Mouse (Mus musculus): ENCODE data around the gene Shisal2a.

Gene Shisal2a

DNA sequence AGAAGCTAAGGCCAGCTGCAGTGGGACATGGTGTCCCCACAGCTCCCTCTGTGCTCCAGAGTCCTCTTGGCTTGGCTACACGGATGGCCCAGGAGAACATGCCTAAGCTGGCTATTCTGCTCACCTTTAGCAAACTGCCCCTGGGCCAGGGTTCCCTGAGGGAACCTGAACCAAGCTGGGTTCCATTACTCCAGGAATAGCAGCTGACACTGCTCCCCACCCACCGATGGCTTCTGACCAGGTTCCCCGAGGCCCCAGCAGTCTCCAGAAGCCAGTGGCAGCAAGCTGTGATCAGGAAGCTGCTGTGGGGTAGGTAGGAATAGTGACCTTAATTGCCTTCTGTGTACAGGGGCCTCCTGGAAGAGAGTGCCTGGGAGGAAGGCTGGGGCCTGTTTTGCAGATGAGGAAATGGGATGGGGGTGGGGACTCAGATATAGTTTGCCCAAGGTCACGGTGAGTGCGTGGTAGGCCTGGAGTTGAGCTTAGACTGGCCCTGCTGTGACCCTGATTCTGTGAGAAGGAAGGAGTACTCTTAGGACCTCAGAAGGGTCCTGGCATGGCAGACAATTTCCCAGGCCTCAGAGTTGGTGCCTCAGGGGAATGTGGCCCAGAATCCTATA is 34.8 kb downstream of the Shisal2a start:
- in situ Hi-C loops (cut with MboI; ENCODE audit: low pct_unique_long_range_greater_than_20kb in 1 of 2, low sequenced_read_pairs in 2 of 2, unreplicated experiment in 1 of 2): loop anchor here in 1 of 2 experiments (25.0 kb wide), 1 partner anchor 264 kb away; the partner anchor contains the start of gene Cc2d1b

DNA sequence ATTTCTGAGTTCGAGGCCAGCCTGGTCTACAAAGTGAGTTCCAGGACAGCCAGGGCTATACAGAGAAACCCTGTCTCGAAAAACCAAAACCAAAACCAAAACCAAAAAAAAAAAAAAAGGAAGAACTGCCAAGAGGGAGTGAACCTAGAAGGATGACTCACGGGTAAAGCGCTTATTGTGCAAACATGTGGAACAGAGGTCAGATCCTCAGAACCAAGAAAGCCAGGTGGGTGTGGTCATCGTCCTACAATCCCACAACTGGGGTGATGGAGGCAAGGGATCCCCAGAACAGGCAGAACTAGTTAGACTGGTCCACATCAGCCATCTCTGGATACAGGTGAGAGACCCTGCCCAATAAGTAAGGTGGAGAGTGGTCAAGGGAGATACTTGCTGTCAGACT is 36.0 kb downstream of the Shisal2a start:
- in situ Hi-C loops (cut with MboI; ENCODE audit: low pct_unique_long_range_greater_than_20kb in 1 of 2, low sequenced_read_pairs in 2 of 2, unreplicated experiment in 1 of 2): loop anchor here in 1 of 2 experiments (25.0 kb wide), 1 partner anchor 265 kb away; the partner anchor contains the start of gene Cc2d1b

DNA sequence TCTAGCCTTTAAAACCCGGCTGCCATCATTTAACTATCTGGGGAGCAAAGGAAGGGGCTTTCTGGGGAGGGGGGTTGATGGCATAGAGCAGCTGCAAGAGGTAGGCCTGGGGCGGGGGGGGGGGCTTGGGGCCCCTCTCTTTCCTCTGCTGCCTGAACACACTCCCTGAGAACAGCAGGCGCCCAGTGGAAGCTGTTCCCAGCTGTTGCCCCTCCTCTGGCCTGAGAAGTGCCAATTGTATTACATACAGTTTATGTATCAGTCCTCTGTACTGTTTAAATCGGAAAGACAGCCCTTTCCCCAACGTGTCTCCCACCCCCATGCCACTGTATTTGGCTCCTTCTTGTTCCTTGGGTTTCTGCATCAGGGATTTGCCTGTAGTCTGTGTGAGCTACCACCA is 37.3 kb downstream of the Shisal2a start:
- in situ Hi-C loops (cut with MboI; ENCODE audit: low pct_unique_long_range_greater_than_20kb in 1 of 2, low sequenced_read_pairs in 2 of 2, unreplicated experiment in 1 of 2): loop anchor here in 1 of 2 experiments (25.0 kb wide), 1 partner anchor 266 kb away; the partner anchor contains the start of gene Cc2d1b

DNA sequence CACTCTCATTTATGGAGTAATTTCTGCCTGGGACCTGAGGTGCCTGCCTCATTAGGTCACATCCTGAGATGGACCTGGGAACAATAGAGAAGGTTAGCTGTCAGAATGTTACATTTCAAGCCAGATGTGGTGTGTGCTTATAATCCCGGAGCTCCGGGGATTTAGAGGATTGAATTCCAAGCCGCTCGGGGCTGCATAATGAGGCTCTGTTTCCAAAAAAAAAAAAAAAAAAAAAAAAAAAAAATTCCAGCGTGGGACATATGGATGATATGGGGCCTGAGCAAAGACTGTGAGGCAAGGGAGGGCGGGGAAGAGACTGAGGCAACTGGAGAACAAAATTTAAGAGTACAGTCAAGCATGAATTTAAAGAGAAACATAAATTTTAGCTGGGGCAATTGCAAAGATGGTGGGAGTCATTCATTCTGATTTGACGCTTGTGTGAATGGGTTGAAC is 38.5 kb downstream of the Shisal2a start:
- in situ Hi-C loops (cut with MboI; ENCODE audit: low pct_unique_long_range_greater_than_20kb in 1 of 2, low sequenced_read_pairs in 2 of 2, unreplicated experiment in 1 of 2): loop anchor here in 1 of 2 experiments (25.0 kb wide), 1 partner anchor 268 kb away; the partner anchor contains the start of gene Cc2d1b

GRCm38 (mm10) chr4:108339277-108339690 is 43.9 kb downstream of the Shisal2a start:
- in situ Hi-C loops (cut with MboI; ENCODE audit: low pct_unique_long_range_greater_than_20kb in 1 of 2, low sequenced_read_pairs in 2 of 2, unreplicated experiment in 1 of 2): loop anchor here in 1 of 2 experiments (25.0 kb wide), 1 partner anchor 273 kb away; the partner anchor contains the start of gene Cc2d1b

DNA sequence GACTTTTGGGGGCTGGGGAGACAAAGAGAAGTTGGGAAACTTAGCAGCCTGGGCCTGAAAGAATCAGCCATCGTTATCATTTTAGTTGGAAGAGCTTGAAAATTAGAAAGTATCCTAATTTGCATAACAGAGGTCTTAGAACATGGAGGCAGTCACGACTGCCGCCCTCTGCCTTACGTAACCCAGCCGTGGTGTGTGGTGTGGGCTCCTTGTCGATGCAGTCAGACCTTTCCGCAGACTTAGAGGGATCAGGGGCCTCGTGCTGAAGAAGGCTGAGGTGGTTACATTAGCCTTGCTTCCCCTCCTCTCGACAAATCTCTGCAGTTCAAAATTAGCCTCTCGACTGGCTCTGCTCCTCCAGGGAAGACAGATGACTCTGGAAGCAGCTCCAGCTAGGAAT is 44.3 kb downstream of the Shisal2a start:
- in situ Hi-C loops (cut with MboI; ENCODE audit: low pct_unique_long_range_greater_than_20kb in 1 of 2, low sequenced_read_pairs in 2 of 2, unreplicated experiment in 1 of 2): loop anchor here in 1 of 2 experiments (25.0 kb wide), 1 partner anchor 273 kb away; the partner anchor contains the start of gene Cc2d1b

GRCm38 (mm10) chr4:108338321-108338733 is 44.8 kb downstream of the Shisal2a start:
- in situ Hi-C loops (cut with MboI; ENCODE audit: low pct_unique_long_range_greater_than_20kb in 1 of 2, low sequenced_read_pairs in 2 of 2, unreplicated experiment in 1 of 2): loop anchor here in 1 of 2 experiments (25.0 kb wide), 1 partner anchor 274 kb away; the partner anchor contains the start of gene Cc2d1b

- in situ Hi-C loops (cut with MboI; ENCODE audit: low pct_unique_long_range_greater_than_20kb in 1 of 2, low sequenced_read_pairs in 2 of 2, unreplicated experiment in 1 of 2): loop anchor here in 1 of 2 experiments (25.0 kb wide), 1 partner anchor 274 kb away; the partner anchor contains the start of gene Cc2d1b
Measured at GRCm38 (mm10) chr4:108337817-108338216, 45.3 kb downstream of the Shisal2a start.

GRCm38 (mm10) chr4:108336765-108337164 is 46.4 kb downstream of the Shisal2a start:
- in situ Hi-C loops (cut with MboI; ENCODE audit: low pct_unique_long_range_greater_than_20kb in 1 of 2, low sequenced_read_pairs in 2 of 2, unreplicated experiment in 1 of 2): loop anchor here in 1 of 2 experiments (25.0 kb wide), 1 partner anchor 276 kb away; the partner anchor contains the start of gene Cc2d1b

DNA sequence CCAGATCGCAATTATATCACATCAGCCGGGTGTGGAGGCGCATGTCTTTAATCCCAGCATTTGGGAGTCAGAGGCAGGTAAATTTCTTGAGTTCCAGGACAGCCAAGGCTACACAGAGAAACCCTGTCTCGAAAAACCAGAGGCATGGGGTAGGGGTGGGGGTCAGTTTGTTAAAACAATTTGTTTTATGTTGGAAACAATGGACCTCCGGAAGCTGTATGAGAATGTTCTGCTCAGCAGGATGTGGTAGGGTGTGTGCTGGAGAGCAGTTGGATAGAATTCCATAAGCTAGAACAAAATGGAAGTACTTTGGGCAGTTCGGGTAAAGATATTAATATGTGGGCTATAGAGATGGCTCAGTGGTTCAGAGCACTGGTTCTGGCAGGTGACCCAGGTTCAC is 47.7 kb downstream of the Shisal2a start:
- in situ Hi-C loops (cut with MboI; ENCODE audit: low pct_unique_long_range_greater_than_20kb in 1 of 2, low sequenced_read_pairs in 2 of 2, unreplicated experiment in 1 of 2): loop anchor here in 1 of 2 experiments (25.0 kb wide), 1 partner anchor 277 kb away; the partner anchor contains the start of gene Cc2d1b

GRCm38 (mm10) chr4:108332041-108332440 is 51.1 kb downstream of the Shisal2a start:
- in situ Hi-C loops (cut with MboI; ENCODE audit: low pct_unique_long_range_greater_than_20kb in 1 of 2, low sequenced_read_pairs in 2 of 2, unreplicated experiment in 1 of 2): loop anchor here in 1 of 2 experiments (25.0 kb wide), 1 partner anchor 280 kb away; the partner anchor contains the start of gene Cc2d1b

DNA sequence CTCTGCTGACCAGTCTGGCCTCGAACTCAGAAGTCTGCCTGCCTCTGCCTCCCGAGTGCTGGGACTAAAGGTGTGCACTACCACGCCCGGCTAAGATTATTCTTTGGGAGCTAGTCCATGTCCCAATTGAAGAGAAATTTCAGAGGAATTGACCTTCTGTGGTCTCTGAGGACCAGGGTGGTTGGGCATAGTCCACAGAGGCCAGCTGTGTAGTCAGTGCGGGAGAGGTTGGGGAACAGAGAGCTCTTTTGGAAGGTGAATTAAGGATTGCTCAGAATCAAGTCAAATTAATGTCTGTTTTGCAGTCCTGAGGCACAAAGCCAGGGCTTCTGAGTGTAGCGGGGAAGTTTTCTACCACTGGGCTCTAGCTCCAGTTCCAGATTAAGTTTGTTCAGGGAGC is 53.3 kb downstream of the Shisal2a start:
- in situ Hi-C loops (cut with MboI; ENCODE audit: low pct_unique_long_range_greater_than_20kb in 1 of 2, low sequenced_read_pairs in 2 of 2, unreplicated experiment in 1 of 2): loop anchor here in 1 of 2 experiments (25.0 kb wide), 1 partner anchor 282 kb away; the partner anchor contains the start of gene Cc2d1b

DNA sequence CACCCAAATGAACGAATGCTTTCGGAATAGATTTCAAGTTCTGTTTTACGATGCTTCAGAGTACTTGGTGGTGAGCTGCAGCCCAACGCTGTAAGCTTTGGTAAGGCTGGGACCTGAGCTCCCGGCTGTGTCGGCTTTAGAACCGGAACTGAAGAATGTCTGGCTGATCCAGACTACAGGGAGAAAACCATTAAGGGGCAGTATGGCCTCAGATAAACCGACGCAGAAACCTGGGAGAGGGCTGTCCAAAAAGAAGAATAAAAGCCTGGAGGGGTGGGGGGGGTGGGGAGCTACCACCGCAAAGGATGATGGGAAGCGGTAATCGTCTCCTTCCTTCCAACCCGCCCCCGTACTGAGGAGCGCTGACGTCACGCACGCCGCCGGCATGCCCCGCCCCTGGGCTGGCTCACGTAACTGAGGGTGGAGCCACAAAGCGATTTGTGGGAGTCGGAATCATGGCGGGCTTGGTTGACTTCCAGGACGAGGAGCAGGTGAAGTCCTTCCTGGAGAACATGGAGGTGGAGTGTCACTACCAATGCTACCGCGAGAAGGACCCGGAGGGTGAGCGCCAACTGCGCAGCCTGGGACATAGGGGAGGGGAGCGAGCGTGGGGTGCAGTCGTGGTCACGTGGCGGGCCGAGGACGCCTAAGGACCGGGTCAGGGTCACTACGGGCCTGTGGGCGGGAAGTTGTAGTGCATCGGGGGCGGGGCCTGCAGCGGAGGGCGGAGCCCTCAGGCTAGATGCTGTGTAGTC is 55.2 kb downstream of the Shisal2a start, which contains the start of gene Coa7:
TSS of gene Coa7 (plus strand) at position 411 of the 755 bp plus-strand sequence.
- in situ Hi-C loops (cut with MboI; ENCODE audit: low pct_unique_long_range_greater_than_20kb in 1 of 2, low sequenced_read_pairs in 2 of 2, unreplicated experiment in 1 of 2): loop anchor here in 1 of 2 experiments (25.0 kb wide), 1 partner anchor 284 kb away; the partner anchor contains the start of gene Cc2d1b

GRCm38 (mm10) chr4:108327071-108327579 is 56.0 kb downstream of the Shisal2a start:
- in situ Hi-C loops (cut with MboI; ENCODE audit: low pct_unique_long_range_greater_than_20kb in 1 of 2, low sequenced_read_pairs in 2 of 2, unreplicated experiment in 1 of 2): loop anchor here in 1 of 2 experiments (25.0 kb wide), 1 partner anchor 285 kb away; the partner anchor contains the start of gene Cc2d1b

DNA sequence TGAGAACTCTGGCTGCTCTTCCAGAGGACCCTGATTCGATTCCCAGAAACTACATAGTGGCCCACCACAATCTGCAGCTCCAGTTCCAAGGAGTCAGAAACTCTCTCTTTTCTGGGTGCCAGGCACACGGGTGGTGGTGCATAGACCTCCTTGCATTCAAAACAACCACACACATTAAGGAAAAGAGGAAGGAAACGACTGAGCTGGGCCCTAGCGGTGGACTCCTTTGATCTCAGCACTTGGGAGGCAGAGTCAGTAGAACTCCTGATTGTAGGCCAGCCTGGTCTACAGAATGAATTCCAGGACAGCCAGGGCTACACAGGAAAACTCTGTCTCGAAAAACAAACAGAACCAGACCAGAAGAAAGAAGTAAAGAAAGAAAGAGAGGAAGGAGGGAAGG is 59.6 kb downstream of the Shisal2a start:
- in situ Hi-C loops (cut with MboI; ENCODE audit: low pct_unique_long_range_greater_than_20kb in 1 of 2, low sequenced_read_pairs in 2 of 2, unreplicated experiment in 1 of 2): no loop called here

DNA sequence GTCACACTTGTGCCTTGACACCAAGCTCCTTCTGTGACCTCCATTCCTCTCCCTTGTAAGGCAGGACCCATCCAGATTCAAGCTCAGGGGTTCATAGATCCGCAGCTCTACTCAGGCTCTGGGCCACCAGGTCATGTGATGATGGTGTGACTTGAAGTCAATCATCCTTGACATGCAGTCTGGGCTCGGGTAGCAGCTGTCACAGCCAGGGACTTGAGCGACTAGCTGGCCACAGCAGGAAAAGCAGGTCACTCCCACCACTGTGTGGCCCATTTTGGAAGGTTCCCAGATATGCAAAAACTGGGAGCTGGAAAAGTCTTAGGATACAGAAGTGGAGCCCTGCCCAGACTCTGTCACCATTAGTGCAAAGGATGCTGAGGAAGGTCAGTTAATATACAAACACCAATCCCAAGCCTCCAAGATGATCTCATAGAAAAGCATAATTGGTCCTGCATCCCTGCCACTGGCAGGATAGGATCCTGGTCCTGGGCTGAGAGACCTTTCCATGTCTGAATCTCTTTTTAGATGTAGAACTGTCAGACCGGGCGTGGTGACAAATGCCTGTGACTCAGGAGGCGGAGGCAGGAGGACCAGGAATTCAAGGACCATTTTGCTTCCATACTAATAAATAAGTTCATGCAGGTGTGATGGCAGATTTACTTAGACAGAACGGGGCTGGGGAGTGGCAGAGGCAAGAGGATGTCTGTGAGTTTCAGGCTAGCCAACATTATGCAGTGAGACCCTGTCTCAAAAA is 62.3 kb downstream of the Shisal2a start:
- in situ Hi-C loops (cut with MboI; ENCODE audit: low pct_unique_long_range_greater_than_20kb in 1 of 2, low sequenced_read_pairs in 2 of 2, unreplicated experiment in 1 of 2): no loop called here

- in situ Hi-C loops (cut with MboI; ENCODE audit: low pct_unique_long_range_greater_than_20kb in 1 of 2, low sequenced_read_pairs in 2 of 2, unreplicated experiment in 1 of 2): no loop called here
Measured at GRCm38 (mm10) chr4:108319747-108320146, 63.4 kb downstream of the Shisal2a start.

Data from mouse embryonic stem cell (cell line).